Mouse (Mus musculus): ENCODE results near the gene Gcnt4.

GRCm38 (mm10) chr13:96895144-96895543, 29.3 kb upstream of the Gcnt4 start:
- no peak for TF ChIP-seq CHD2 (IDR thresholded peaks at IDR 0.05; ENCODE audit: low read depth, low read length)
- TF ChIP-seq MAFK (IDR thresholded peaks at IDR 0.05; ENCODE audit: insufficient read depth, low read depth, low read length) = no peak

All from ES-E14 (cell line).